Mouse (Mus musculus) liver (tissue): Measurements from ENCODE around the gene Ppp1ca.

ENCODE experiments used
- DNase-seq: peaks from one replicate; pipeline ENCODE4 v3.0.0-alpha.2; 2020; ENCODE audit warnings: mixed read lengths

Ppp1ca gene

DNA sequence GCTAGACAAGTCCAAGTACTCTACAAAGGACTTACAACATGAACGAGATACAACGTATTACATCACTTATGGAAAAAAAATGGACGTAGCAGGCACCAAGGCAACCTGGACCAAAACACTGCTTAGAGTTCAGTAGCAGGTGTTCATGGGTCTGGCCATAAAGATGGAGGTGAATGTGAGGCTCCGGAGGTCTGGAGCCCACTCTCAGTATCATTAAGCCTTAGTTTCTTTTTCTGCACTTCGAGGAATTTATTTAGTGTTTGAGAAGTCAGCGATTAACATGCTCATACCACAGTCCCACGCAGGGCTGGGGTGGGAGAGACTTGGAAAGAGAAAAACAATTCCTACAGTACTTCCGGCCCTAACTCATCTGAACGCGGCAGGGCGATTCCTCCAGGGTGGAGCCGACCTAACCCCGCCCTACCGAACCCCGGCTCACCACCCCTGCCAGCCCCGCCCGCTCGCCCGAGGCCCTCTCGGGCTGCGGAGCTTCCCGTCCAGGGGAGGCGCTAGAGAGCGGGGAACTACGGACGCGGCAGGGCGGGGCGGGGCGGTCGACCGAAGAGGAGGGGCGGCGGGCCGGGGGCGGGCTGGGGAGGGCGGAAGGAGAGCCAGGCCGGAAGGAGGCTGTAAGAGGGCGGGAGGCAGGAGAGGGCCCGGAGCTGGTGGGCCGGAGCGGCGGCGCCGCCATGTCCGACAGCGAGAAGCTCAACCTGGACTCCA lies at the start of gene Ppp1ca:
Gene Ppp1ca (plus strand): TSS at position 538 of the 723 bp plus-strand sequence.
- peak; percentile 99 for DNase-seq

DNA sequence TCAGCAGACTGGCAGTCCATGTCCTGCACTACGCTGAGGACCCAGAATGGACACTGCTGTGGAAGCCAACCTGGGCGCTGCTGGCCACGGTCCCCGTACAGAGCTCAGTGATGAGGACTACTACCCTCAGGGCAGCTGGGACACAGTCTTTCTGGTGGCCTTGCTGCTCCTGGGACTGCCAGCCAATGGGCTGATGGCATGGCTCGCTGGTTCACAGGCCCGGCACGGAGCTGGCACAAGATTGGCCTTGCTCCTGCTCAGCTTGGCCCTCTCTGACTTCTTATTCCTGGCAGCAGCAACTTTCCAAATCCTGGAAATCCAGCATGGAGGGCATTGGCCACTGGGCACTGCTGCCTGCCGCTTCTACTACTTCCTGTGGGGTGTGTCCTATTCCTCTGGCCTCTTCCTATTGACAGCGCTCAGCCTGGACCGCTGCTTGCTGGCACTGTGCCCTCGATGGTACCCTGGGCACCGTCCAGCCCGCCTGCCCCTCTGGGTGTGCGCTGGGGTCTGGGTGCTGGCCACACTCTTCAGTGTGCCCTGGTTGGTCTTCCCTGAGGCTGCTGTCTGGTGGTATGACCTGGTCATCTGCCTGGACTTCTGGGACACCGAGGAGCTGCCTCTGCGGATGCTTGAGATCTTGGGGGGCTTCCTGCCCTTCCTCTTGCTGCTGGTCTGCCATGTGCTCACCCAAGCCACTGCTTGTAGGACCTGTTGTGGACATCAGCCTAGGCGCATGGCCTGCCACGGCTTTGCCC lies 49.3 kb upstream of the Ppp1ca start:
- DNase-seq, result no peak

DNA sequence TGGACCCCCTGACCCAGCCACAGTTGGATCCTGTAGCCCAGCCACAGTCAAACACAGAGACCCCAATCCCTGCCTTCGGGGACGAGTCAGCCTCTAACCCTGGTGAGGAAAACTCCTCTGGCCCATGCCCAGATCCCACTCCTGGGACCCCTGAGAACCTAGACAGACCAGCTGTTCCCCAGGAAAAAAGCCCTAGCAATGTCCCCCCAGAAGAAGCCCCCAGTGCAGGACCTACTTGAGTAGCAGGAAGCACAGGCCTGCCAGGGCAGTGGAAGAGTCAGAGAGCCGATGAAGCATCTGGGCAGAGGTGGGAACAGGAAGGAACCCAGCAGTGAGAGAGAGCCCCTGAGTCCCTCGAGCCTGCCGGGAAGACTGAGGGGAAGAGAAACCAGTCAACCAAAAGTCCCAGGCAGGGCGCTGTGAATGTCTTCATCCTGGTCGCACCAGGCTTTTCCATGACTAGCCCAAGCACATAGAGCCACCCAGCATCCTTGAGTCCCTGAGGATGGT lies 48.1 kb upstream of the Ppp1ca start, which contains the start of gene Cabp4:
Gene Cabp4 (minus strand): TSS at position 275 of the 510 bp plus-strand sequence.
- DNase-seq, result no peak

DNA sequence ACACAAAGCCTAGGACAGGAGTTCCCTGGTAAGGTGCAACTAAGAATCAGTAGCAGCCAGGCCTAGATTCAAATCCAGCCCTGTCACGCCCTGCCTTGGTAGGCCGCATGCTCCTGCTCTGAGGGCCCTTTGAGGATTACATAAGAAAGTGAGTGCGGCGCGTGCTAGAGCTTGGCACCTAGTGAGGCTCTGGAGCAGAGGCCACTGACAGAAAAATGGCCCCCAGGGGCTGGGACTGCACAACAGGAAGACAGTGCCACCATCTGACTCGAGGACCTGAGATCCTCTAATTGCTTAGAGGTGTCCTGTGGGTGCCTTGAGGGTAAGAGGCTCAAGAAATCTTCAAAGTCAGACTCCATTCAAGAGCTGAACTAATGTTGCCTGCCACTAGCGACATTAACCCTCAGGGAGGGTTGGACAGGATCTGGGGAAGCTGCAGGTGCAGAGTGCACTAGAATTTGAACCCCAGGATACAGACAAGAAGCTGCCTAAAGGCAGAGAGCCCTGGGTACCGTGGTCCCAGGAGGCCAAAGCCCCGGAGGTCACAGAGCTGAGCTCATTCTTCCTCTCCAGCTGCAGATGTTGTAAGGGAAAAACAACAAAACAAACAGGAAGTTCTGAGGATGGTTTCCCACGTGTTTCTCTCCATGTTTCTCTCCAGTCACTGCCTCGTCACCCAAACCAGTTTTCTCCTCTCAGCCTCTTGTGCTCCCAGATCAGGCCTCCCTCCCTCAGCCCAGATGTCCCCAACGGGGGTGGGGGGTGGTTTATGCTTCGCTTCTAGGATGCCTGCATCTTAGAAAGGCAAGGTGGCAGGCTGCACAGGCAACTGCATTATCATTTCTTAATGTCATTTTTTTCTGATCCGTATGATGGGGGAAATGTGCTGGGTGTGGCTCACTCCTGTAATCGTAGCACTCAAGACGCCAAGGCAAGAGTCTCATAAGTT lies 47.0 kb upstream of the Ppp1ca start:
- DNase-seq, result no peak

DNA sequence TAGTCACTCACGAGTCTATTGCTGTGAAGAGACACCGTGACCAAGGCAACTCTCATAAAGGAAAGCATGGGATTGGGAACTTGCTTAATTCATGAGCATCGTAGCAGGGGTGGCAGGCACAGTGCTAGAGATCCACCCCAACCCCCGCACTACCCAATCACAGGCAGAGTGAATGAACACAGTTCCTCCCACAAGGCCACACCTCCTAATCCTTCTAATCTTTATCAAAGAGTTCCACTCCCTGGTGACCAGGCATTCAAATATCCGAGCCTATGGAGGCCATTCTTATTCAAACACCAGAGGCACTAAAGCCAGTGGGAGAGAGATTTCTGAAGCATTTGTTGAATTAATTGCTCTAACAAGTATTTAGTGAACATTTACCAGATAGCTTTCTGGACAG lies 45.9 kb upstream of the Ppp1ca start:
- no peak for DNase-seq

DNA sequence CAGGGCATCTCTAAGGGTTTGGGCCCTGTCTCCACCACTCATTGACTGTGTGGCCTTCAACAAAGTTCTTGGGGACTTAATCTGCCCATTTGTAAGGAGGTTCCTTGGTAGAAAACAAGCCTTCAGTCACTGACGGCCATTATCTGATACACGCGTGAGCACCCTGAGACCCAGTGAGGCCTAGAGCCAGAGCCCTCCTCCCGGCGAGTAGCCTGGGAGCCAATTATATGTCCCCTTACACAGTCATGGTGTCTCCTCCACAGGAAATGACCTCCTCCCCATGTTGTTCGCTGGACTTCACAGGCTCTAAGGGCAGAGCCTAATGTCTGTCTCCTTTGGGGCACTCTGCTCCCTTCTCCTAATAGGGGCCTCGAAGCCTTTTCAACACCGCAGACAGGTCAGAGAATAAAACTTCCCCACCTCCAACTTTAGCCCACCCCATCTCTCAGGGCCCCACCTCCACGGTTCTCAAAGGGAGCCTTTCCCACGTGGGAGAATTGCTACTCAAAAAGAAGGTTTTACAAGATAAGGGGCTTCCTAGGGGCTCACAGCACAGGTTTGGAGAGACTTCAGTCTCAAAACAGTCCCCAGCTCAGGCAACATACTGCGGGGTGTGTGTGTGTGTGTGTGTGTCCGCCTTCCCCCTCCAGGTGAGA lies 45.4 kb upstream of the Ppp1ca start:
- DNase-seq, result no peak

DNA sequence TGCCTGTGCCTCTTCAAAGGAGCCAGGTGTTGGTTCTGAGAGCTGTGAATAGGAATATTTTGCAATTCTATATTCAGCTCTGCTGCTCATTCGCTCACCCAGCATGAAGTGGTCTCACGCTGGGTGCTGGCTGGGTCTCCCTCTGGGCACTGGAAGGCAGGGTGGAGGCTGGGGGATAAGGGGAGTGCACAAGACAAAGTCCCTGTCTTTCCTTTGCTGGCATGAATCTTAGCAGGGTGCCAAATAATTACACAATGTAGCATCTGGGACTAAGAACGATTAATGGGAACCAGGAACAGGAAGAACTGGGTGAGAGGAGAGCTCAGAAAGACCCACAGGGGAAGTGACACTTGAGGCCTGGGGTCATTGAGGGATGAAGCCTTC lies 44.9 kb upstream of the Ppp1ca start:
- no peak for DNase-seq

DNA sequence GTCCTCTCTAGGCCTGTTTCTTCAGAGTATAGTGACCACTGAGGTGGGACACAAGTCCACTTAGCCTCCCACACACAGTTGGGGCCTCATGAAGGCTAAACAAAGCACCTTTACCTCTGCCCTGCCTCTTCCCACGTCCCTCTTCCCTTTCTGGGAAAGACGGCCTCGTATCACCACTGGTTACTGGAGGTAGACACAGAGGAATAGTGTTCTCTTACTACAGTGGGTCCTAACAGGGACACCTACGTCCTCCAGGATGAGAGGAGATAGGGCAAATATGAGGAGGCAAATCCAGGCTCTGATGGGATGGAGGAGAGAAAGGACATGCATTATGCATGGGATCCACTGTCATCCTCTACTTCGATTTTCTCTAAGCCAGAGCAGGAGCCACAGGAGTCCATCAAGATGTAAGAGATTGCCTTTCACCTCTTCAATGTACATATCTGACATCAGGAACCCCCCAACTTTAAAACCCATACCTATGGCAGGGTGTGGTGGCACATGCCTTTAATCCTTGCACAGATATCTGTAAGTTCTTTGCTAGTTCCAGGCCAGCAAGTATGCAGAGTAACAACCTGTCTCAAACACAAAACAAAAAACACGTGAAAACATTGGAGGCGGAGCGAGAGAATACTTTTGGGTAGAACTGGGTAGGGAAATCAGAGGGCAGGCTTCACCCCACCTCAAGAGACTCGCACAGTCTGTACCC lies 43.9 kb upstream of the Ppp1ca start:
- no peak for DNase-seq

DNA sequence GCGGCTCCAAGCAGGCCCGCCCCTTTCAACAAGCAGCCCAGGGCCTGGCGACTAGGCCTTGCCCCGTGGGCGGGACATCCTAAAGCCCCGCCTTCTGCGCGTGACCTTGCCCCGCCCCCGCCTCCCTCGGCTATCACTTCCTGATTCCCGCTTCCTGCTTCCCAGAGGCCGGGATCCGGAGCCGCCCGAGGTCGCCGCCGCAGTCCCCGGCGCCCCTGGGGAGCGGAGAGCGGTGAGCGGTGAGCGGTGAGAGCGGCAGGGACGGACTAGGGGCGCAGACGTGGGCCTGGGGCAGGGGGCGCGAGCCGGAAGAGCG lies 43.4 kb upstream of the Ppp1ca start, which contains the start of gene Coro1b:
Gene Coro1b (plus strand): TSS at position 129 of the 316 bp plus-strand sequence.
- peak; percentile 97 for DNase-seq

DNA sequence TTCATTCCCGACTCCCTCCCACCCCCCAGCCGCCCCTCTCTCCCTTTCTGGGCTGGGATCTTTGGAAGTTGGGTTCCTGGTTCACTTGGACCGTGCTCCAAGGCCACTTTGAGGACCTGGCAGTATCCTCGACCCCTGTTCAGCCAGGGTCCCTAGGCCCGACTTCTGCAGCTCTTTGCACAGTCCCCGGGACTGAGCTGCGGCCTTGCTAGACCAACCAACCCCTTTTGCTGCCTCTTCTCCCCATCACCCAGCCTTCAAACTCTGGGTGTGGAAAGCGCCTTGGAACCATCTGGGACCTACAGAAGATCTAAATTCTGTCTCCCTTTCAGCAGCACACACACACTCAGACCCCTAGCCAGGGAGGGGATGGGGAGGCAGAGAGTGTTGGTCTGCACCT lies 43.0 kb upstream of the Ppp1ca start:
- DNase-seq, result no peak

DNA sequence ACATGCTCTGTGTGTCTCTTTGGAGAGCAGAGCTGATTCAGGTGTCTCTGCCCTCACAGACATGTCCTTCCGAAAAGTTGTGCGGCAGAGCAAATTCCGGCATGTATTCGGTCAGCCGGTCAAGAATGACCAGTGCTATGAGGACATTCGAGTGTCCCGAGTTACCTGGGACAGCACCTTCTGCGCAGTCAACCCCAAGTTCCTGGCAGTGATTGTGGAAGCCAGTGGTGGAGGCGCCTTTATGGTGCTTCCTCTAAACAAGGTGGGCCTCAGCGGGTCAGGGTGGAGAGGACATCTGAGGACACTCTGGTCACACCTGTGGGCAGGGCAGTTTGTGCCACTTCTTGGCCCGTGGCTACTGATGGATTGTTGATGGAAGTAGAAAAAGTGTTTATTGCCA lies 42.6 kb upstream of the Ppp1ca start:
- DNase-seq, result no peak

DNA sequence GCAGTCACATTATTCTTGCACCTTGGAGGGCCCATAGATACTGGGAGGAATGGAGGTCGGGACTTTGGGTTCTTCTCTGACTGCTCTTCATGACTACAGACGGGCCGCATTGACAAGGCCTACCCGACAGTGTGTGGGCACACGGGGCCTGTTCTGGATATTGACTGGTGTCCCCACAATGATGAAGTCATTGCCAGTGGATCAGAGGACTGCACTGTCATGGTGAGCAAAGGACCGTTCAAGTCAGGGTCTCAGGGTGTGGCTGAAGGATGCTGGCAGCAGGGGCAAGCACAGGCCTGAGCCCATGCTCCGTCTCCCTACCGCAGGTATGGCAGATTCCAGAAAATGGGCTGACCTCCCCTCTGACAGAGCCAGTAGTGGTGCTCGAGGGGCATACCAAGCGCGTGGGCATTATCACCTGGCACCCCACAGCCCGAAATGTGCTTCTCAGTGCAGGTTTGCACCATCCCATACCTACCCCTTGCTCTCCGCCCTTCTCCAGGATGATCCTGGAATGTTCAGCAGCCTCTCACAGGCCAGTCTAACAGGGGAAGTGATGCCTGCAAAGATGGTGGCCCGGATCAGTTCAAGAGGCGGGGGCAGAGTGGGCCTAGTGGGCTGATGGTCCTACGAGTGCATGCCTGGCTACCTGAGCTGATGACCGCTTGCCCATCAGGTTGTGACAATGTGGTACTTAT lies 42.0 kb upstream of the Ppp1ca start:
- DNase-seq, result no peak

DNA sequence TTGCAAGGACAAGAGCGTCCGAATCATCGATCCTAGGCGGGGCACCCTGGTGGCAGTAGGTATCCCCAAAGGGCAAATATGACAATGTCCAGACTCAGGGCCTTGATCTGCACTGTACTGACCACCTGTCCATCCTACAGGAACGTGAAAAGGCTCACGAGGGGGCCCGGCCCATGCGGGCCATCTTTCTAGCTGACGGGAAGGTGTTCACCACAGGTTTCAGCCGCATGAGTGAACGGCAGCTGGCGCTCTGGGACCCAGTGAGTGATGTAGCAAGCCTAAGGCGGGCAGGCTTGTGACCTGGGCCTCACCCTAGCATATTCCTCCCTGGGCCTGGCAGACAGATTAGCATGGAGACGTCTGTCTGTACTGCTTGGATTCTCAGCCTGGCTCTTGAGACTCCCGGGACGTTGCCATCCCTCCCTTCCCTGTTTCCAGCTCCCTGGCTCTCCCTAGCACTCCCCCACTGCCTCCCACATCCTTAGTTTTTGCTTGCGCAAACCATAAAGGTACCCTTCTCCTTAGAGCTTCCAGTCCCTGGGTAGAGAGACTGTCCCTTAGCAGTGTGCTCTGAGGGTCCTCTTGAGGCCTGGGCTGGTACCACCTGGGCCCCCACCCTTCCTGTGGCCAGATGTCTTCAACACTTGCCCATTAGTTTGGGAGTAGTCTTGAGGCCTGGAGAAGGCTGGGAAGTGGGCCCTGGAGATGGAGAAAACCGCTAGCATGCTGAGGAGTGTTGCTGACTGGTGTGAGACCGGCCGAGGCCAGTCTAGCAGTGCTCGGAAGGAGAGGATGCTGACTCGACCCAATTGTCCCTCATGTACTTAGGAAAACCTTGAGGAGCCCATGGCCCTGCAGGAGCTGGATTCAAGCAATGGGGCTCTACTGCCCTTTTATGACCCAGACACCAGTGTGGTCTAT lies 41.0 kb upstream of the Ppp1ca start:
- no peak for DNase-seq

DNA sequence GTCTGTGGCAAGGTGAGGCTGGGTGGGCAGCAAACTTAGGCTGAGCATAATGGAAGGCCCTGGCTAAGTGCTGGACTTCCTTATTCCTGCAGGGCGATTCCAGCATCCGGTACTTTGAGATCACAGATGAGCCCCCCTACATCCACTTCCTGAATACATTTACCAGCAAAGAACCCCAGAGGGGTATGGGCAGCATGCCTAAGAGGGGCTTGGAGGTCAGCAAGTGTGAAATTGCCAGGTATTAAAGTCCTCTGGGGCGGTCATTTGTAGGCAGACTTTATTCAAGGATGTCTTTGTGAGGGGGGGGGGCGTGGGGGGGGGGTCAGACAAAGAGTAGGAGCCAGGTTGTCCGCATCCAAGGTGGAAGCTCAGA lies 40.4 kb upstream of the Ppp1ca start:
- DNase-seq, result no peak

DNA sequence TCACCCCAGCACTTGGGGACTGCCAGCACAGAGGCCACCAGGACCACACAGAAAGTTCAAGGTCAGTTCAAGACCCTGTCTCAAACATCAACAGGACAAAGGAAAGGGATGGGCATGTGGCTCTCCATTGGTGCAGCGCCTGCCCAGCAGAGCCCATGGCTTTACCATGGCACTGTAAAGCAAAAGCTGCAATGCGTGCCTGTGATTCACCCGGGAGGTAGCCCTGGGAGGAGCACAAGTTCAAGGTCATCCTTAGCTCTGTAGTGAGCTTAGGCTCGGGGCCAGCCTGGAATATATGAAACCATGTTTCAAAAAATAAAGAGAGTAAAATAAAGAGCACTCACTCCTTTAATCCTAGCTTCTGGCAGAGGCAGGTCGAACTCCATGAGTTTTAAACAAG lies 40.0 kb upstream of the Ppp1ca start:
- DNase-seq, result no peak

DNA sequence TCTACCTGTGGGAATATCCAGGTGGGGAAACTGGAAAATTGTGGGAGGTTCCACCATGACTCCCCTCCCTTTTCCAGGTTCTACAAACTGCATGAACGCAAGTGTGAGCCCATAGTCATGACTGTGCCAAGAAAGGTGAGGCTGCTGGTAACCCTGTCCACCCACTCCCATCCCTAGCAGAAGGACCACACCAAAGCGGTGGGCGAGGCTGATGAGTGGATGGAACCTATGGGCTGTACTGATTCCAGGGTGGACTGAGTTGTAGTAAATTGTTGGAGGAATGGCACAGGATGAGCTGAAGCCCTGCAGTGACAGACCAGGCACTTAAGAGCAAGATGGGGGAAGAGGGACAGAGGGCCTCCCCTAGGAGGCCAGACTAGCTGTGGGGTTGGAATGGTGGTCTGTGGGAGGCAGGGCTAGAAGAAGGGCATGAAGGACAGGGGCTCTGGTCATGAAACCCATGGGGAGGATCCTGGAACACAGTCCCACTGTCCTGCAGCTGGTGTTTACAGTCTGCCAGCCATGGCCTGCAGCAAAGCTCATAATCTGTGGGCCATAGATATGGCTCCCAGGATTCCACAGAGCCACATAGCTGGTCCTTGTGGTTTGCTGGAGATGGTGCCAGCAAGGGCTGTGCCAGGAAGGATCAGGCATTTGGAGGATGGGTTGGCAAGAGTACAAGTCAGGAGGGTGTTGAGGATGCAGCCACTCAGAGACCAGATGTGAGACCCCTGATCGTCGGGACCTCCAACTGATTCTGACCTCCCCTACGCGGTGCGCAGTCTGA lies 39.2 kb upstream of the Ppp1ca start:
- no peak for DNase-seq

DNA sequence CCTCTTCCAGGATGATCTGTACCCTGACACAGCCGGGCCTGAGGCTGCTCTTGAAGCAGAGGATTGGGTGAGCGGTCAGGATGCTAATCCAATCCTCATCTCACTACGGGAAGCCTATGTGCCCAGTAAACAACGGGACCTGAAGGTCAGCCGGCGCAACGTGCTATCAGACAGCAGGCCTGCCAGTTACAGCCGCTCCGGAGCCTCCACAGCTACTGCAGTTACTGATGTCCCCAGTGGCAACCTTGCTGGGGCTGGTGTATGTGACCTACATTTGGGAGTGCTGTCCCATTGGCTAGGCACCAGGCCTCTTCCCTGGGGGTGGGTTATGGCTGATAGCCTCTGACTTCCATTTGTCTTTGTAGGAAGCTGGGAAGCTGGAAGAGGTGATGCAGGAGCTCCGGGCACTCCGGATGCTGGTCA lies 38.6 kb upstream of the Ppp1ca start, which contains the start of gene Ptprcap:
Gene Ptprcap (plus strand): TSS at position 373 of the 423 bp plus-strand sequence.
- DNase-seq, result no peak

DNA sequence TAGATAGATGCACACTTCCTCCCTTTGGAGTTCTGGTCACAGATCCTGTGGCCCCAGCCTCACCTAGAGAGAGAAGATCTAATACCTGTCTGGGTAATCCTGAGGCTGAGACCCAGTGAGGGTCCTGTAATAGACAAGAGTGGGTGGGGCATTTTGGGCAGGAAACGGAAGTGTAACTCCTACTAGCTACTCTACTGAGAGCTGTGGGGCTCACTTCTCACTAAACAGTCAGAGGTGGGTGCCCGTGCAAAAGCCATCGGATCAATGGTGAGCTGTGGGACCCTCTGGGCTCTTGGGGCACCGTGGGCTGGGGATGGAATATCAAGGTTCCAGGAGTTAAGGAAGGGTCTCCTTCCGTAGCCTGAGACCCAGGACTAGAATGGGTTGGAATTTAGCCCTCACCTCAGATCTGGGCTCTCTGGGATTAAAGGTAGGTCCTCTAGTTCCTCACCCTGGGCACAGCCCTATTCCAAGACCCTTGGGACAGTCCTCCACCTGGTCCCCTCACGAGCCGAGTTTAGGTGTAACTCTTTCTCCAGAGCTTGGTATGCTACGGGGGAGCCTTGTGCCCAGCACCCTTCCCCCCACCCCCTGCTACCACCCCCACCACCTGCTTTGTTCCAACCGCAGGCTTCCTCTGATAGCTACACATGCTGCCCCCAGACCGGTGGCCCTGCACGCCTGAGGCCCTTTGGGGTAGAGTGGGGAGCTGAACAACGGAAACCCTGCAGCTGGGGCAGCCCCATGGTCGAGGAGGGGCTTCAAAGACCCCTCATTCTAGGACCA lies 37.2 kb upstream of the Ppp1ca start:
- DNase-seq, result peak; percentile 37
